Mouse (Mus musculus) brain, adult 2 months (tissue): ENCODE data around the gene 1600002K03Rik.

ENCODE experiments used
- DNase-seq: peaks from one replicate; pipeline ENCODE4 v3.0.0; 2011; ENCODE audit warnings: low read depth, low spot score

Gene 1600002K03Rik

GRCm38 (mm10) chr10:80153713-80154112 lies 19.0 kb upstream of the 1600002K03Rik start:
- no peak for DNase-seq

GRCm38 (mm10) chr10:80154384-80154783 lies 18.4 kb upstream of the 1600002K03Rik start:
- DNase-seq: no peak

DNA sequence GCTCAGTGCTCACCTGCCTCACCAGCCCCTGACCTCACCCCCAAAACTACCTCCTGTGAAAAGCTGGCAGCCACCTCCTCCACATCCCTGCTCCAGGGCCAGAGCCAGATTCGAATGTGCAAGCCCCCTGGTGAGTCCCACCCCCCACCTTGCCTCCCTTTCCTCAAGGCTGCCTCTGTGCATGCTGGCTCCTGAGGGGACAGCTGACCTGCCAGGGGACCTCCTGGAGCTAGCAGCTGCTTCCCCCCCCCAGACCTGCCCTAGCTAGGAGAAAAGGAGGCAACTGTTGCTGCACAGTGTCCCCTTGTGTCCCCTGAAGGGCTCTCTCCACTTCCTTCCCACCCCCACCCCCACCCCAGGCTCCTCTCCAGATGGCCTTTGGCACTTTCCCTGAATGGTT lies 17.5 kb upstream of the 1600002K03Rik start:
- DNase-seq: no peak

- peak; percentile 72 for DNase-seq
Observed at GRCm38 (mm10) chr10:80156002-80156751, 16.6 kb upstream of the 1600002K03Rik start.

DNA sequence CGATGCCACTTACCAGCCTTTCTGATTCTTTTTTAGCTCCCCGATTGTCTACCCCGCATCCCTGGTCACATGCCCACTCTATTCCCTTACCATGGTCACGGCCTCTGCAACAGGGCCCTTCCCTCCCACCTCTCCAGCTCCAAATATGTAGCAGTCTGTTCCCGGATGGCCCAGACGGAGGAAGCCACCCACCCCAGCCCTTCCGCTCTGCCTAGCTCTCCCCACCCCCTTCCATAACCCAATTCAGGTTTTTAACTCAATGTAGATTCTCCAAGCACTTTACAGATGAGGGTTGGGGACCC lies 16.0 kb upstream of the 1600002K03Rik start:
- peak; percentile 68 for DNase-seq

- DNase-seq: no peak
Observed at GRCm38 (mm10) chr10:80157141-80157929, 15.4 kb upstream of the 1600002K03Rik start.

GRCm38 (mm10) chr10:80158307-80158986 lies 14.3 kb upstream of the 1600002K03Rik start:
- DNase-seq: no peak

GRCm38 (mm10) chr10:80159021-80159560 lies 13.7 kb upstream of the 1600002K03Rik start:
- no peak for DNase-seq

DNA sequence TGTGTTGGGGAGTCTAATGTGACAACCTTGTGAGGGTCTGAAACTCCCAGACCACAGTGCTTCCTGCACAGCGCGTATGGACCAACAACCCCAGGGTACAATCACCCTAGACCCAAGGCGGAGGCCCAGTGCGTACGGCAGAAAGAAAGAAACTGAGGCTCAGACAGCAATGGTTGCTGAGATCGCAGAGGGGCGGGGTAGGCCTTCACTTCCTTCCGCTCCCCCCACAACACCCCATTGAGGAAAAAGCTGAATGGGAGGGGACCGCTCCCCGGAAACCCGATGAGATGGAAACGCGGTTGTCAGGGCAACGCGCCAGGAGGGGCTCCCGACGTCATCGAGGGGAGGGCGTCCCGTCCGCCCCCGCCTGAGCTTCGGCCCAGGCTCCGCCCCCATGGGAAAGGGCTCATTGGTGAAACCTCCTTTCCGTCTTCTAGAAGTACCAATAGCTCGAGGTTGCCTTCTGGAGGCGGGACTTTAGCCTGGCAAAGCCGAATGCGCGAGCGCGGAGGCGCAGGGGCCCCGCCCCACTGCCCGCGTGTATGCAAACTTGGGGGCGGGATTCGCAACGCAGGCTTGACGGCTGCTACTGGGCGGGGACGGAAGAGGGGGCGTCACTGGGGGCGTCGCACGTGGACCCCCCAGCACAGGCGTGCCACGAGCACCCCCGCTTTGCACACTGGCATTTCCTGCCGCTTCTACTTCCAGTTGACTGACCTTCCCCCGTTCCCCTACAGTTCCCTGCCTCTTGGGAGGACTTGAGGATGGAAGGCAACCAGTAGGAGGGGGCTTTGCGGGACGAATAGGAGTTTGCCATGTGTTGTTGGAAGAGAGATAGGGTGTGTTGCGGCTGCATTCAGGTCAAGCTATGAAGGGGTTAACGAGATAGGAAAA lies 12.9 kb upstream of the 1600002K03Rik start:
- peak; percentile 99 for DNase-seq

- DNase-seq: no peak
Observed at GRCm38 (mm10) chr10:80160455-80161371, 12.0 kb upstream of the 1600002K03Rik start.

DNA sequence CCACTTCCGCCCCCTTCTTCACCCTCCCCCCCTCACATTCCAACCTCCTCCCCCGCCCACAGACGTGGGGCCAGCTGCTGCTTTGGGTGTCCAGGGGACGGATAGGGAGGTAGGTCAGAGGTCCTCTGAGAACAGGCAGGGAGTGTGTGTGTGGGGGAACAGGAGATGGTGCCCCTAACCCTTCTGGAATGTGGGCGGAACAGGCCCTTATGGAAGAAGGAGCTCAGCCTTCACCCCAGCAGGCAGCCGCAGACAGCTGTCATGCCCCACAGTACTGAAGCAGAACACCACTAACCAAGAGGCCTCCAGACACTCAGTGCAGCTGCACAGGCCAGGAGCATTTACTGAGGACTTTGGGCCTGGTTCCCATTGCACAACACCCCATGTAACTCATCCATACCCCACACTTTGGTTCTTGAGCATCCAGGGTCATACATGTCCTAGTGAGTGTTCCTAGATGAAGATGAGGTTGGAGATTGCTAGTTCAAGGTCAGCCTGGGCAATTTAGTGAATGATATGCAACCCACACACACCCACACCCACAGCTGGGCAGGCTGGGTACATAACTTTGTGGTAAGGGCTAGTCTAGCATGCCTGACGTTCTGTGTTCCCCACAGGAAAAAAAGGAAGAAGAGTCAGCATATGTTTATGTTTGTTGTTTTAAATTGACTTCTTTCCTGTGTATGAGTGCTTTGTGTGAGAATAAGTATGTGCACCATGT lies 11.1 kb upstream of the 1600002K03Rik start:
- DNase-seq: no peak

- no peak for DNase-seq
Observed at GRCm38 (mm10) chr10:80162243-80162608, 10.5 kb upstream of the 1600002K03Rik start.

- DNase-seq: no peak
Observed at GRCm38 (mm10) chr10:80162716-80163299, 9.9 kb upstream of the 1600002K03Rik start.

- peak; percentile 72 for DNase-seq
Observed at GRCm38 (mm10) chr10:80163721-80164120, 9.0 kb upstream of the 1600002K03Rik start.

GRCm38 (mm10) chr10:80164161-80164997 lies 8.4 kb upstream of the 1600002K03Rik start:
- peak; percentile 20 for DNase-seq

GRCm38 (mm10) chr10:80164998-80165344 lies 7.8 kb upstream of the 1600002K03Rik start:
- no peak for DNase-seq

DNA sequence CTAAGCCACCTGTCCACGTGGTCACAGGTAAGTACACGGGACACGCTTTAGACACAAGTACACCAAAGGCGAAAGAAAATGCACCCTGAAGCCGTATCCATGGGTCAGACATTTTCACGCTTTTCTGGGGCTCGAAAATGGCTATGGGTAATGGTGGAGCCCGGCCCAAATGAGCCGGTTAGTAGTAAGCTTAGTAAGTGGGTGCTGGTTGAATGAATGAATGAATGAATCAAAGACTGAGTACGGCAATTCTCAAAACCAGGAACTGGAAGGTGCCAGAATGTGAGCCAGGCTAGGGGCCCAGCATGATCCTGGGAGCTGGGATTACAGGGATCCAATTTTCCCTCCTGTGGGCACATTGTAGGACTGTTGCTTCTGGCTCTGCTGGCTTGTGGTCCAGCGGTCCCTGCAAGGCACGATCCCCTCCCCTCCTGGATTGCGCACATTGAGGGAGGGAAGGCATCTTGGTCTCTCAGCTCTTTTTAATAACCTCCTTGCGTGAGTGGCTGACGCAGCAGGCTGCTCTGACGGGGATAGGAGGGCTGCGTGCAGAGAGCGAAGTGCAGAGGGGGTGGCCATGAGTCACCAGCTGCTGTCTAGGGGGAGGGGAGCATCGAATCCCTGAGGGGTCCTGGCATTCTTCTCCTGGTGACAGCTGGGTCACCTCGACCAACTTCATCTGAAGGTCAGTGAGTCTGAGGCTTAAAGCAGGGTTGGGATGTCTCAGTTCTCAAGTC lies 7.2 kb upstream of the 1600002K03Rik start, which contains the start of gene Cirbp:
Gene Cirbp (plus strand): TSS at position 594 of the 737 bp plus-strand sequence.
- DNase-seq: peak; percentile 70
